ENCODE assay signal across 11 mouse cellular contexts in the genomic region with DNA sequence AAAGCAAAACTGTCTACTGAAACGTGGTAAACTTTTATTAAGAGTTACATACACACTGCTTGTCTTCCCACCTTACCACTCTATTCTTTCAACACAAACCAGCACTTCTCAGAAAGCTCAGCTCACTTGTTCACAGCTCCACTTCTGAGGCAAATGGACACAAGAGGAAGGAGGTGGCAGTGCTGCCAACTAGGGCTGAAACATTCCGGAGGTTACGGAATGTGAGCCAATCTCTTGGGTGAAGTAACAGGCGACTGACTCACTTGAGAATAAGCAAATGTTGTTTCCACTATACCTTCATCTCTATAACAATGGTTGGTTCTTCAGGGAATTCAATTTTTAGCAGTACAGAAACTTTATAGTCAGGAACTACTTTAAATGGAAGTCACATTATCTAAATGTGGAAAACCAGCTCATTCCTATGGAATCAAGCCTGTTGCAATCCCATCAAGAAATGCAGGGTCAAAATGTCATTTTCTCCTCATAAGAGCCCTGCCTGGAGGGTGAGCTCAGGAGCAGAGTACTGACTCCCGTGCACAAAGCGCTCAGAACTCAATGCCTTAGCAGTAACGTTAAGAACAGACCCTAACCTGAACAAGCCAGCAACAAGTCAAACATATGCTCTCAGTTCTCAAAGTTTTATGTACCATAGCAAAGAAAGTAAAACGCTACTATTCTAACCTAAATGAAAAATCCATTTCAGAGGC.
DNase-seq lines count a peak whose midpoint lies in the region; ATAC-seq and TF ChIP-seq lines count a peak whose summit lies in the region.
"Had no signal": no experiment of that assay in that cellular context is flagged by ENCODE, and none has a peak within 500 bp of the region (broad histone marks: within the 10 kb centered on the region; RNA-seq: fewer than 3 reads in every experiment).

No protein-coding gene starts in this region.

- H3K27me3 ChIP-seq in forebrain, embryonic 14.5 days (replicated peaks; ENCODE audit: control insufficient read depth, insufficient read depth, low read length) = no peaks in the 10 kb centered on the region
- H3K27me3 ChIP-seq: embryonic facial prominence, embryonic 12.5 days had no signal

- peaks cover 24% of the 10 kb centered on the region for H3K4me1 ChIP-seq in lung, adult 2 months (ENCODE audit: control insufficient read depth, insufficient read depth, low read length)
- peaks cover 5% of the 10 kb centered on the region; the same call in 1 of the 2 replicates for H3K4me1 ChIP-seq in forebrain, embryonic 14.5 days (ENCODE audit: control insufficient read depth, insufficient read depth, low read length)

- WGBS in lung, adult 2 months = 38% methylated on average over 8 of the region's 8 CpGs
- 78% methylated on average over 8 of the region's 8 CpGs for WGBS in forebrain, embryonic 14.5 days

- H3K9ac ChIP-seq in forebrain, embryonic 14.5 days (ENCODE audit: low read length) = no peak overlapping the region
- H3K9ac ChIP-seq: embryonic facial prominence, embryonic 12.5 days; hindbrain, embryonic 14.5 days had no signal

- H3K4me3 ChIP-seq in lung, adult 2 months (replicated peaks; ENCODE audit: extremely low read depth, low read depth, low read length) = no peak overlapping the region
- no peak overlapping the region for H3K4me3 ChIP-seq in left cerebral cortex, adult 2 months
- no peak overlapping the region for H3K4me3 ChIP-seq in forebrain, embryonic 14.5 days (ENCODE audit: low read depth, low read length)
- H3K4me3 ChIP-seq: embryonic facial prominence, embryonic 12.5 days had no signal

- intact Hi-C loops in left cerebral cortex, adult 2 months (cut with DNase I) = no loop called here

- TF ChIP-seq POLR2A in lung, adult 2 months (IDR thresholded peaks at IDR 0.05; ENCODE audit: borderline replicate concordance, extremely low read depth, low read depth, low read length) = no peak

- ATAC-seq in granulocyte monocyte progenitor cell, adult 5-6 weeks (replicated peaks; ENCODE audit: poor library complexity, severe bottlenecking) = peak; percentile 84
- ATAC-seq in forebrain, embryonic 14.5 days = no peak
- ATAC-seq: CD4-positive, CD25-positive, alpha-beta regulatory T cell, adult 4 months had no signal

- DNase-seq in gastrocnemius, adult 18-20 months (ENCODE audit: low spot score) = peak; percentile 58
- no peak for DNase-seq in gastrocnemius, postnatal 10 days
- DNase-seq in NIH3T3 (ENCODE audit: low read depth) = peak; percentile 87
- DNase-seq in lung, adult 2 months = peak; percentile 56
- no peak for DNase-seq in left cerebral cortex, adult 2 months (ENCODE audit: extremely low spot score in 1 of 2, low spot score in 2 of 2)
- DNase-seq in forebrain, embryonic 14.5 days (ENCODE audit: low spot score) = no peak
- DNase-seq in urinary bladder, postnatal 25 days (ENCODE audit: low spot score) = no peak

- H3K9me3 ChIP-seq in forebrain, embryonic 14.5 days (replicated peaks; ENCODE audit: control insufficient read depth, low read length) = no peaks in the 10 kb centered on the region
- H3K9me3 ChIP-seq: embryonic facial prominence, embryonic 12.5 days had no signal

- H3K27ac ChIP-seq in left cerebral cortex, adult 2 months = no peak overlapping the region
- no peak overlapping the region for H3K27ac ChIP-seq in forebrain, embryonic 14.5 days (ENCODE audit: low read depth, low read length)
- H3K27ac ChIP-seq: embryonic facial prominence, embryonic 12.5 days; hindbrain, embryonic 14.5 days had no signal

- H3K36me3 ChIP-seq in forebrain, embryonic 14.5 days (ENCODE audit: control insufficient read depth, insufficient read depth, low read length) = no peaks in the 10 kb centered on the region
- H3K36me3 ChIP-seq: embryonic facial prominence, embryonic 12.5 days had no signal

- TF ChIP-seq CTCF in lung, adult 2 months (IDR thresholded peaks at IDR 0.05; ENCODE audit: insufficient read depth, low read length) = no peak
- TF ChIP-seq CTCF in left cerebral cortex, adult 2 months (IDR thresholded peaks at IDR 0.05) = no peak

- no peak overlapping the region for H3K4me2 ChIP-seq in forebrain, embryonic 14.5 days (ENCODE audit: low read length)
- H3K4me2 ChIP-seq: embryonic facial prominence, embryonic 12.5 days; hindbrain, embryonic 14.5 days had no signal

Comparison
In these comparisons a context has a peak if more than half of its experiments do, and no peak if none do; other contexts are left out.
1. DNase-seq: peak in gastrocnemius, adult 18-20 months (single experiment), NIH3T3 (single experiment) and lung, adult 2 months (single experiment); none in gastrocnemius, postnatal 10 days (single experiment), left cerebral cortex, adult 2 months (0 of 2), forebrain, embryonic 14.5 days (single experiment) and urinary bladder, postnatal 25 days (single experiment).